ENCODE assay signal across 11 mouse cellular contexts in genomic region chr17:56407379-56407778, GRCm38 (mm10).
DNase-seq lines count a peak whose midpoint lies in the region; ATAC-seq and TF ChIP-seq lines count a peak whose summit lies in the region.
"Had no signal": no experiment of that assay in that cellular context is flagged by ENCODE, and none has a peak within 500 bp of the region (broad histone marks: within the 10 kb centered on the region; RNA-seq: fewer than 3 reads in every experiment).

No protein-coding gene starts in this region.

- H3K9ac ChIP-seq in forebrain, embryonic 13.5 days = no peak overlapping the region
- 0 out of 2 replicates have a peak overlapping the region, but pooled peaks have one; percentile 13 for H3K9ac ChIP-seq in intestine, embryonic 15.5 days
- no peak overlapping the region for H3K9ac ChIP-seq in neural tube, embryonic 14.5 days (replicated peaks; ENCODE audit: low read depth, low read length)
- H3K9ac ChIP-seq: lung, embryonic 15.5 days had no signal

- no peak for ATAC-seq in forebrain, embryonic 13.5 days
- ATAC-seq in intestine, embryonic 15.5 days = no peak
- ATAC-seq in neural tube, embryonic 14.5 days (ENCODE audit: low read depth) = no peak

- no peak for DNase-seq in layer of hippocampus, adult 2 months (ENCODE audit: low spot score in 2 of 2)
- no peak for DNase-seq in layer of hippocampus, postnatal 10 days (ENCODE audit: low spot score in 2 of 2)
- DNase-seq in gastrocnemius, postnatal 10 days = no peak
- DNase-seq in lung, postnatal 14 days = no peak
- no peak for DNase-seq in layer of hippocampus, adult 11-12 months (ENCODE audit: low spot score)
- DNase-seq: adrenal gland, adult 8-10 months; cerebellum, postnatal 36 days had no signal

- H3K4me2 ChIP-seq in forebrain, embryonic 13.5 days = no peak overlapping the region
- no peak overlapping the region for H3K4me2 ChIP-seq in intestine, embryonic 15.5 days (replicated peaks)
- no peak overlapping the region for H3K4me2 ChIP-seq in neural tube, embryonic 14.5 days (ENCODE audit: low read depth, low read length)
- H3K4me2 ChIP-seq: lung, embryonic 15.5 days had no signal

- H3K27me3 ChIP-seq in forebrain, embryonic 13.5 days = no peaks in the 10 kb centered on the region
- H3K27me3 ChIP-seq in intestine, embryonic 15.5 days (replicated peaks) = no peaks in the 10 kb centered on the region
- H3K27me3 ChIP-seq in neural tube, embryonic 14.5 days (ENCODE audit: control insufficient read depth, insufficient read depth, low read length) = no peaks in the 10 kb centered on the region
- H3K27me3 ChIP-seq: lung, embryonic 15.5 days had no signal

- no peak overlapping the region for H3K4me3 ChIP-seq in layer of hippocampus, adult 2 months
- no peak overlapping the region for H3K4me3 ChIP-seq in forebrain, embryonic 13.5 days
- H3K4me3 ChIP-seq in intestine, embryonic 15.5 days (replicated peaks) = no peak overlapping the region
- no peak overlapping the region for H3K4me3 ChIP-seq in neural tube, embryonic 14.5 days (ENCODE audit: low read depth, low read length)
- H3K4me3 ChIP-seq: lung, embryonic 15.5 days had no signal

- no peak for TF ChIP-seq CTCF in layer of hippocampus, adult 2 months (conservative IDR thresholded peaks at IDR 0.05)

- no peaks in the 10 kb centered on the region for H3K9me3 ChIP-seq in forebrain, embryonic 13.5 days (replicated peaks)
- H3K9me3 ChIP-seq in intestine, embryonic 15.5 days = no peaks in the 10 kb centered on the region
- no peaks in the 10 kb centered on the region for H3K9me3 ChIP-seq in neural tube, embryonic 14.5 days (ENCODE audit: control insufficient read depth, low read length)
- H3K9me3 ChIP-seq: lung, embryonic 15.5 days had no signal

- 56% methylated on average over 8 of the region's 8 CpGs for WGBS in forebrain, embryonic 13.5 days
- WGBS in intestine, embryonic 15.5 days = 32% methylated on average over 8 of the region's 8 CpGs
- 42% methylated on average over 8 of the region's 8 CpGs for WGBS in neural tube, embryonic 14.5 days

- peak overlapping the region; percentile 87 for H3K27ac ChIP-seq in layer of hippocampus, adult 2 months
- H3K27ac ChIP-seq in forebrain, embryonic 13.5 days = peak overlapping the region; percentile 72
- H3K27ac ChIP-seq in intestine, embryonic 15.5 days = 0 out of 2 replicates have a peak overlapping the region, but pooled peaks have one; percentile 14
- H3K27ac ChIP-seq in neural tube, embryonic 14.5 days (ENCODE audit: low read depth, low read length) = peak overlapping the region; percentile 67
- H3K27ac ChIP-seq: lung, embryonic 15.5 days had no signal

- peaks cover 35% of the 10 kb centered on the region for H3K4me1 ChIP-seq in forebrain, embryonic 13.5 days
- H3K4me1 ChIP-seq in intestine, embryonic 15.5 days (replicated peaks) = peaks cover 15% of the 10 kb centered on the region
- peaks cover 15% of the 10 kb centered on the region; the same call in 1 of the 2 replicates for H3K4me1 ChIP-seq in neural tube, embryonic 14.5 days (ENCODE audit: control insufficient read depth, insufficient read depth, low read length)

- H3K36me3 ChIP-seq in forebrain, embryonic 13.5 days (ENCODE audit: poor library complexity, severe bottlenecking) = peaks cover 64% of the 10 kb centered on the region
- peaks cover 14% of the 10 kb centered on the region for H3K36me3 ChIP-seq in intestine, embryonic 15.5 days
- peaks cover 25% of the 10 kb centered on the region for H3K36me3 ChIP-seq in neural tube, embryonic 14.5 days (ENCODE audit: control insufficient read depth, insufficient read depth, low read length)

Comparison
In these comparisons a context has a peak if more than half of its experiments do, and no peak if none do; other contexts are left out.
1. H3K27ac ChIP-seq: peak in every context shown above with its lines; median percentile 87 in layer of hippocampus, adult 2 months; 72 in forebrain, embryonic 13.5 days; 67 in neural tube, embryonic 14.5 days; 14 in intestine, embryonic 15.5 days.